Mouse (Mus musculus): ENCODE measurements around the gene Ptprd. TPM values are rescaled to one million over a fixed set of nuclear protein-coding genes. Genes with fewer than 3 reads are reported as not detected.

Gene Ptprd
- polyA plus RNA-seq, 1 experiment: not detected

- H3K4me3 ChIP-seq (replicated peaks): no peak overlapping the region
- H3K9me3 ChIP-seq: no peaks in the 10 kb centered on the region
- H3K36me3 ChIP-seq (replicated peaks; ENCODE audit: low read length): no peaks in the 10 kb centered on the region
- H3K4me1 ChIP-seq: no peaks in the 10 kb centered on the region
- H3K27me3 ChIP-seq (replicated peaks): no peaks in the 10 kb centered on the region
- TF ChIP-seq GATA1 (IDR thresholded peaks at IDR 0.05; ENCODE audit: borderline replicate concordance, low read length) (no peak), FLI1 (IDR thresholded peaks at IDR 0.05; ENCODE audit: low read length) (no peak)
These were observed 2018.3 kb downstream of the Ptprd start for GRCm38 (mm10) chr4:76193496-76193895.

GRCm38 (mm10) chr4:76192031-76192430, 2019.7 kb downstream of the Ptprd start:
- TF ChIP-seq FLI1 (IDR thresholded peaks at IDR 0.05; ENCODE audit: low read length): no peak
- TF ChIP-seq GATA1 (IDR thresholded peaks at IDR 0.05; ENCODE audit: borderline replicate concordance, low read length): no peak
- Histone ChIP-seq H3K36me3 (replicated peaks; ENCODE audit: low read length) (no peaks in the 10 kb centered on the region), H3K9me3 (no peaks in the 10 kb centered on the region), H3K4me3 (replicated peaks) (no peak overlapping the region), H3K4me1 (no peaks in the 10 kb centered on the region), H3K27me3 (replicated peaks) (no peaks in the 10 kb centered on the region)

- no peaks in the 10 kb centered on the region for H3K4me1 ChIP-seq
- no peaks in the 10 kb centered on the region for H3K36me3 ChIP-seq (replicated peaks; ENCODE audit: low read length)
- no peaks in the 10 kb centered on the region for H3K27me3 ChIP-seq (replicated peaks)
- no peak overlapping the region for H3K4me3 ChIP-seq (replicated peaks)
- no peaks in the 10 kb centered on the region for H3K9me3 ChIP-seq
- TF ChIP-seq GATA1 (IDR thresholded peaks at IDR 0.05; ENCODE audit: borderline replicate concordance, low read length) (no peak), FLI1 (IDR thresholded peaks at IDR 0.05; ENCODE audit: low read length) (no peak)
These were observed 2021.0 kb downstream of the Ptprd start for GRCm38 (mm10) chr4:76190788-76191187.

- Histone ChIP-seq H3K4me3 (replicated peaks) (no peak overlapping the region), H3K27me3 (replicated peaks) (no peaks in the 10 kb centered on the region), H3K9me3 (no peaks in the 10 kb centered on the region), H3K36me3 (replicated peaks; ENCODE audit: low read length) (no peaks in the 10 kb centered on the region), H3K4me1 (no peaks in the 10 kb centered on the region)
- TF ChIP-seq GATA1 (IDR thresholded peaks at IDR 0.05; ENCODE audit: borderline replicate concordance, low read length) (no peak), FLI1 (IDR thresholded peaks at IDR 0.05; ENCODE audit: low read length) (no peak)
These were observed 2028.7 kb downstream of the Ptprd start for GRCm38 (mm10) chr4:76183095-76183494.

GRCm38 (mm10) chr4:76179497-76179896, 2032.3 kb downstream of the Ptprd start:
- Histone ChIP-seq H3K4me1 (no peaks in the 10 kb centered on the region), H3K4me3 (replicated peaks) (no peak overlapping the region), H3K36me3 (replicated peaks; ENCODE audit: low read length) (no peaks in the 10 kb centered on the region), H3K27me3 (replicated peaks) (no peaks in the 10 kb centered on the region), H3K9me3 (0 out of 2 replicates have a peak, but pooled peaks cover 3% of the 10 kb centered on the region)
- TF ChIP-seq GATA1 (IDR thresholded peaks at IDR 0.05; ENCODE audit: borderline replicate concordance, low read length): no peak
- TF ChIP-seq FLI1 (IDR thresholded peaks at IDR 0.05; ENCODE audit: low read length): no peak

- 0 out of 2 replicates have a peak, but pooled peaks cover 3% of the 10 kb centered on the region for H3K9me3 ChIP-seq
- no peaks in the 10 kb centered on the region for H3K36me3 ChIP-seq (replicated peaks; ENCODE audit: low read length)
- no peak overlapping the region for H3K4me3 ChIP-seq (replicated peaks)
- H3K4me1 ChIP-seq: no peaks in the 10 kb centered on the region
- no peak for TF ChIP-seq FLI1 (IDR thresholded peaks at IDR 0.05; ENCODE audit: low read length)
- no peak for TF ChIP-seq GATA1 (IDR thresholded peaks at IDR 0.05; ENCODE audit: borderline replicate concordance, low read length)
- no peaks in the 10 kb centered on the region for H3K27me3 ChIP-seq (replicated peaks)
These were observed 2036.7 kb downstream of the Ptprd start for GRCm38 (mm10) chr4:76175086-76175485.

- TF ChIP-seq FLI1 (IDR thresholded peaks at IDR 0.05; ENCODE audit: low read length): no peak
- no peak overlapping the region for H3K4me3 ChIP-seq (replicated peaks)
These were observed 2056.0 kb downstream of the Ptprd start for GRCm38 (mm10) chr4:76155750-76156149.

GRCm38 (mm10) chr4:76154190-76154589, 2057.6 kb downstream of the Ptprd start:
- H3K27me3 ChIP-seq (replicated peaks): no peaks in the 10 kb centered on the region

More at GRCm38 (mm10) chr4:76155750-76156149, 2056.0 kb downstream of the Ptprd start:
- no peaks in the 10 kb centered on the region for H3K27me3 ChIP-seq (replicated peaks)
- no peaks in the 10 kb centered on the region for H3K4me1 ChIP-seq
- no peaks in the 10 kb centered on the region for H3K36me3 ChIP-seq (replicated peaks; ENCODE audit: low read length)
- H3K9me3 ChIP-seq: no peaks in the 10 kb centered on the region

GRCm38 (mm10) chr4:76144925-76145324, 2066.8 kb downstream of the Ptprd start:
- Histone ChIP-seq H3K9me3 (no peaks in the 10 kb centered on the region), H3K4me3 (replicated peaks) (no peak overlapping the region), H3K36me3 (replicated peaks; ENCODE audit: low read length) (no peaks in the 10 kb centered on the region), H3K4me1 (no peaks in the 10 kb centered on the region), H3K27me3 (replicated peaks) (no peaks in the 10 kb centered on the region)
- no peak for TF ChIP-seq GATA1 (IDR thresholded peaks at IDR 0.05; ENCODE audit: borderline replicate concordance, low read length)
- no peak for TF ChIP-seq FLI1 (IDR thresholded peaks at IDR 0.05; ENCODE audit: low read length)

More at GRCm38 (mm10) chr4:76154190-76154589, 2057.6 kb downstream of the Ptprd start:
- no peak for TF ChIP-seq GATA1 (IDR thresholded peaks at IDR 0.05; ENCODE audit: borderline replicate concordance, low read length)
- no peak for TF ChIP-seq FLI1 (IDR thresholded peaks at IDR 0.05; ENCODE audit: low read length)
- H3K4me1 ChIP-seq: no peaks in the 10 kb centered on the region
- H3K4me3 ChIP-seq (replicated peaks): no peak overlapping the region
- no peaks in the 10 kb centered on the region for H3K9me3 ChIP-seq
- H3K36me3 ChIP-seq (replicated peaks; ENCODE audit: low read length): no peaks in the 10 kb centered on the region

GRCm38 (mm10) chr4:76144333-76144732, 2067.4 kb downstream of the Ptprd start:
- no peaks in the 10 kb centered on the region for H3K4me1 ChIP-seq
- H3K4me3 ChIP-seq (replicated peaks): no peak overlapping the region
- H3K36me3 ChIP-seq (replicated peaks; ENCODE audit: low read length): no peaks in the 10 kb centered on the region
- H3K27me3 ChIP-seq (replicated peaks): no peaks in the 10 kb centered on the region
- TF ChIP-seq FLI1 (IDR thresholded peaks at IDR 0.05; ENCODE audit: low read length) (no peak), GATA1 (IDR thresholded peaks at IDR 0.05; ENCODE audit: borderline replicate concordance, low read length) (no peak)
- H3K9me3 ChIP-seq: no peaks in the 10 kb centered on the region

GRCm38 (mm10) chr4:76137901-76138300, 2073.9 kb downstream of the Ptprd start:
- TF ChIP-seq FLI1 (IDR thresholded peaks at IDR 0.05; ENCODE audit: low read length): no peak
- TF ChIP-seq GATA1 (IDR thresholded peaks at IDR 0.05; ENCODE audit: borderline replicate concordance, low read length): no peak
- H3K27me3 ChIP-seq (replicated peaks): no peaks in the 10 kb centered on the region
- peaks cover 3% of the 10 kb centered on the region; the same call in 1 of the 2 replicates for H3K9me3 ChIP-seq
- no peaks in the 10 kb centered on the region for H3K36me3 ChIP-seq (replicated peaks; ENCODE audit: low read length)
- no peak overlapping the region for H3K4me3 ChIP-seq (replicated peaks)
- H3K4me1 ChIP-seq: no peaks in the 10 kb centered on the region
